Mouse (Mus musculus) liver, adult 2 months (tissue): Measurements from ENCODE around the gene Gfi1. TPM values are rescaled to one million over a fixed set of nuclear protein-coding genes. Genes with fewer than 3 reads are reported as not detected.

ENCODE experiments used
- DNase-seq: peaks from one replicate; pipeline ENCODE4 v3.0.0-alpha.2; 2011; ENCODE audit warnings: low read depth, low spot score; ENCODE audit errors: extremely low read depth
- H3K27ac ChIP-seq: fragments of 200-500 bp; replicated peaks from 2 replicates; pipeline ENCODE4 v1.5.1; 2012; ENCODE audit warnings: low read depth, mild to moderate bottlenecking, control low read depth, inconsistent platforms, low read length; ENCODE audit not compliant: insufficient read depth
- H3K27me3 ChIP-seq: fragments of 200-500 bp; 2 replicates; pipeline ENCODE4 v1.6.1; 2012; ENCODE audit warnings: mild to moderate bottlenecking, moderate library complexity, low read length, inconsistent platforms; ENCODE audit not compliant: control insufficient read depth, insufficient read depth
- H3K36me3 ChIP-seq: fragments of 200-500 bp; 2 replicates; pipeline ENCODE4 v1.6.1; 2012; ENCODE audit warnings: low read length, inconsistent platforms; ENCODE audit not compliant: control insufficient read depth, insufficient read depth
- H3K4me1 ChIP-seq: fragments of 200-500 bp; 2 replicates; pipeline ENCODE4 v1.6.1; 2011; ENCODE audit warnings: low read length; ENCODE audit not compliant: control insufficient read depth, insufficient read depth
- H3K4me3 ChIP-seq: fragments of 200-500 bp; 2 replicates; pipeline ENCODE4 v1.5.1; 2011; ENCODE audit warnings: low read depth, mild to moderate bottlenecking, control low read depth, low read length, moderate library complexity; ENCODE audit not compliant: insufficient read depth
- H3K79me2 ChIP-seq: fragments of 200-500 bp; 2 replicates; pipeline ENCODE4 v1.6.1; 2012; ENCODE audit warnings: inconsistent platforms, mild to moderate bottlenecking, low read length, moderate library complexity; ENCODE audit not compliant: control insufficient read depth, insufficient read depth
- H3K9ac ChIP-seq: fragments of 200-500 bp; 2 replicates; pipeline ENCODE4 v1.6.1; 2012; ENCODE audit warnings: low read depth, mild to moderate bottlenecking, control low read depth, inconsistent platforms, low read length
- CTCF ChIP-seq: fragments of 200-500 bp; IDR thresholded peaks from 2 replicates; pipeline ENCODE4 v1.5.1; 2011; ENCODE audit warnings: low read depth, low read length, control low read depth
- POLR2A ChIP-seq: fragments of 200-500 bp; IDR thresholded peaks from 2 replicates; pipeline ENCODE4 v1.6.1; 2011; ENCODE audit warnings: low read length, control low read depth; ENCODE audit not compliant: insufficient read depth; ENCODE audit errors: extremely low read depth
- WGBS: fragments of 180-500 bp; shearing (Covaris S2); methylation state at CpG from one replicate; pipeline ENCODE4 v1.1.7; 2018; 5-methylcytosine and 5-hydroxymethylcytosine counted together
- polyA plus RNA-seq: library from polyadenylated mRNA; depleted of rRNA; stranded (reverse); fragments of >200 nt; gene quantifications from 2 replicates; pipeline ENCODE4 v1.2.3, GENCODE M21; 2012
- total RNA-seq: library from RNA; depleted of rRNA; stranded (reverse); fragments of >200 nt; gene quantifications from 2 replicates; pipeline ENCODE4 v1.2.3, GENCODE M21; 2014

Gene Gfi1
- total and polyA plus RNA-seq, 2 experiments = 0.09 to 0.12 TPM

- Histone ChIP-seq H3K36me3 (peaks cover 36% of the 10 kb centered on the region), H3K4me3 (no peak overlapping the region), H3K79me2 (no peaks in the 10 kb centered on the region), H3K4me1 (no peaks in the 10 kb centered on the region), H3K9ac (no peak overlapping the region), H3K27ac (no peak overlapping the region), H3K27me3 (no peaks in the 10 kb centered on the region)
- TF ChIP-seq CTCF = no peak
- no peak for TF ChIP-seq POLR2A
- 78% methylated on average over 5 of the region's 5 CpGs for WGBS
- DNase-seq = no peak
Measured at GRCm38 (mm10) chr5:107759121-107759520, 33.3 kb upstream of the Gfi1 start.

GRCm38 (mm10) chr5:107756072-107756471, 30.2 kb upstream of the Gfi1 start:
- no peak for TF ChIP-seq CTCF
- TF ChIP-seq POLR2A = no peak

GRCm38 (mm10) chr5:107754740-107755139, 28.9 kb upstream of the Gfi1 start:
- DNase-seq = peak; percentile 33

More at GRCm38 (mm10) chr5:107756072-107756471, 30.2 kb upstream of the Gfi1 start:
- Histone ChIP-seq H3K27me3 (no peaks in the 10 kb centered on the region), H3K36me3 (peaks cover 48% of the 10 kb centered on the region), H3K4me1 (no peaks in the 10 kb centered on the region), H3K4me3 (no peak overlapping the region), H3K79me2 (no peaks in the 10 kb centered on the region), H3K9ac (no peak overlapping the region), H3K27ac (no peak overlapping the region)
- DNase-seq = no peak
- WGBS = 95% methylated on average over 2 of the region's 2 CpGs

GRCm38 (mm10) chr5:107753656-107754055, 27.8 kb upstream of the Gfi1 start:
- no peak overlapping the region for H3K27ac ChIP-seq
- no peaks in the 10 kb centered on the region for H3K79me2 ChIP-seq
- H3K9ac ChIP-seq = no peak overlapping the region
- H3K36me3 ChIP-seq = peaks cover 45% of the 10 kb centered on the region
- H3K4me3 ChIP-seq = no peak overlapping the region
- no peak for DNase-seq
- TF ChIP-seq POLR2A (no peak), CTCF (no peak)
- H3K27me3 ChIP-seq = no peaks in the 10 kb centered on the region
- 98% methylated on average over 7 of the region's 7 CpGs for WGBS
- H3K4me1 ChIP-seq = no peaks in the 10 kb centered on the region

More at GRCm38 (mm10) chr5:107754740-107755139, 28.9 kb upstream of the Gfi1 start:
- Histone ChIP-seq H3K4me3 (no peak overlapping the region), H3K27me3 (no peaks in the 10 kb centered on the region), H3K27ac (no peak overlapping the region), H3K4me1 (no peaks in the 10 kb centered on the region), H3K9ac (no peak overlapping the region), H3K79me2 (no peaks in the 10 kb centered on the region), H3K36me3 (peaks cover 49% of the 10 kb centered on the region)
- no peak for TF ChIP-seq POLR2A
- WGBS = 45% methylated on average over 1 of the region's 1 CpGs

GRCm38 (mm10) chr5:107749229-107749916, 23.5 kb upstream of the Gfi1 start:
- no peaks in the 10 kb centered on the region for H3K79me2 ChIP-seq
- no peaks in the 10 kb centered on the region for H3K27me3 ChIP-seq
- no peak overlapping the region for H3K4me3 ChIP-seq
- TF ChIP-seq POLR2A (no peak), CTCF (no peak)
- WGBS = 73% methylated on average over 9 of the region's 9 CpGs
- peaks cover 43% of the 10 kb centered on the region for H3K36me3 ChIP-seq
- no peaks in the 10 kb centered on the region for H3K4me1 ChIP-seq
- no peak for DNase-seq
- no peak overlapping the region for H3K27ac ChIP-seq
- H3K9ac ChIP-seq = no peak overlapping the region

GRCm38 (mm10) chr5:107739023-107739422, 13.2 kb upstream of the Gfi1 start:
- Histone ChIP-seq H3K4me1 (no peaks in the 10 kb centered on the region), H3K27me3 (no peaks in the 10 kb centered on the region), H3K9ac (no peak overlapping the region), H3K36me3 (peaks cover 5% of the 10 kb centered on the region), H3K27ac (no peak overlapping the region), H3K79me2 (no peaks in the 10 kb centered on the region), H3K4me3 (no peak overlapping the region)
- 94% methylated on average over 5 of the region's 5 CpGs for WGBS
- TF ChIP-seq CTCF (no peak), POLR2A (no peak)
- DNase-seq = no peak
